Mouse (Mus musculus): ENCODE results near the gene Washc4.

- TF ChIP-seq POLR2A (IDR thresholded peaks at IDR 0.05; ENCODE audit: extremely low read depth, insufficient read depth, low read length) (no peak), CTCF (IDR thresholded peaks at IDR 0.05; ENCODE audit: low read depth, low read length) (0 out of 2 replicates have a peak, but pooled peaks have one; percentile 4)
These were observed 539 bp downstream of the Washc4 start for GRCm38 (mm10) chr10:83544103-83544479.
